Mouse (Mus musculus) inflammation-experienced regulatory T-cells, adult 16 weeks (primary cell): ENCODE measurements around the gene Ace3. TPM values are rescaled to one million over a fixed set of nuclear protein-coding genes. Genes with fewer than 3 reads are reported as not detected.

ENCODE experiments used
- polyA plus RNA-seq: library from polyadenylated mRNA; unstranded; fragments of 100-300 nt; shearing (Covaris generic); gene quantifications from one replicate; pipeline ENCODE4 v1.2.1, GENCODE M21; 2017

The Ace3 gene
- not detected for polyA plus RNA-seq

DNA sequence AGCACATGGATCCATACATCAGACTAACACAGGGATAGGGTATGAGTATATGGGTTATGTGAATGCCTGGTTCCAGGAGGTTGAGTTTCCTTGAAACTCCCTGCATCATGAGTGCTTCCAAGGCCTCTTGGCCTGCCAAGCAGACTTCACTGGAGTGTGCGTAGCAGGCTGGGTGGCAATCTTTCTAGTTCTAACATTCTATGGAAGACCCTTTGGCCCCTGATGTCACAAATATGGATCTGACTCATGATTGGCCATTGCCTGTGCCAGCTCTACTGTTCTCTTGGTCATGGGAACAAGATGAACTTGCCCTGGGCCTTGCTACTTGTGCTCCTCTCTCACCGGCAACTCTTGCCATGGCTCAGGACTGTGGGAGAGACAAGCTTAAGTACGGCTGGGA lies at the start of gene Ace3:
Gene Ace3 (plus strand): TSS at position 301 of the 400 bp plus-strand sequence.

DNA sequence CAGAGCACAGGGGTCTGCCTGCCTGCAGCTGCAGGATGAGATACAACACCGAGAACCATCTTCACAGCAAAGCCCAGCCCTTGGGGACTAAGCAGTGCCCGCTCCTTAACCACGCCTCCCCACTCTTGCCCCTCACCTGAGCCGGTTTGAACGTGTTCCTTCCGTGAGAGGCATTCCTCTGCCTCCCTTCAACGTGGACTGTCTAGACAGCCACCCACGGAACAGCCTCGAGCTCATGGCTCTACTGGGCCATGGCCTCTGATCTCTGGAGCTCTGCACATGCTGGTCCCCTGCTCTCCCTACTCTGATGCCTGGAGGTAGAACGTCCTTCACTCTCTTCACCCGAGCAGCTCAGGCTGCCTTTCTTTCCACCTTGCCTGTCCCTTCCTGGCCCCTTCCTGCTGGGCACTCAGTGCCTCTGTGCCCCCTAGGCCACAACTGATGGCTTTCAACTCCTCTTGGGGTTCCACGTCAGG lies 41.5 kb upstream of the Ace3 start, which contains the start of gene Cyb561:
Gene Cyb561 (minus strand): TSS at position 426 of the 476 bp plus-strand sequence.

GRCm38 (mm10) chr11:105967741-105968574 lies 26.5 kb upstream of the Ace3 start, which contains the start of gene Ace:
Gene Ace (plus strand): TSS chr11:105967945.

DNA sequence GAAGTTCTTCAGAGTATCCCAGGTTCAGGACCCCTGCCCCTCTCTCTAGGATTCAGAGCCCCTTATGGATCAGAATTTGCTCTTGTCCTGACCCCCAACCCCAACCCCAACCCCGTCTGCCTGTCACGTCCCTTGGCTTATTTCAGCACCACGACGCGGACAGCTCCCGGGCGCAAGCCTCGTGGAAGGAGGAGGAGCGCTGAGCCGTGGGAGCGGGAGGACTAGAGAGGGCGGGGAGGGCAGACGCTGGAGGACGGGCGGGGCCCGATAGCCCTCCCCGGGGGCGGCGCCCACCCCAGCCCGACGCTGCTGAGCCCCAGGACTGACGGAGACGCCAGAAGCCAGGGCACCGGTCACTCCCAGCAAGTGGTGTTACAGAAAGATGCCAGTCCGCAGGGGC lies 13.3 kb downstream of the Ace3 start, which contains the start of gene Kcnh6:
Gene Kcnh6 (plus strand): TSS at position 304 of the 400 bp plus-strand sequence.

GRCm38 (mm10) chr11:106036548-106037417 lies 42.3 kb downstream of the Ace3 start, which contains the start of gene Dcaf7:
Gene Dcaf7 (plus strand): TSS chr11:106036872.

Other genes with a start within 250 kb of the Ace3 start
- 1.8 TPM for gene Cyb561, start 41.3 kb upstream of the Ace3 start, polyA plus RNA-seq
- not detected for gene Ace, start 26.7 kb upstream of the Ace3 start, polyA plus RNA-seq
- gene Kcnh6, start 13.4 kb downstream of the Ace3 start, polyA plus RNA-seq: 0.11 TPM
- gene Dcaf7, start 42.2 kb downstream of the Ace3 start, polyA plus RNA-seq: 129 TPM
- gene Taco1, start 71.4 kb downstream of the Ace3 start, polyA plus RNA-seq: 16.8 TPM
- gene Map3k3, start 89.9 kb downstream of the Ace3 start, polyA plus RNA-seq: 15.5 TPM
- gene Gm10840, start 166.2 kb downstream of the Ace3 start, polyA plus RNA-seq: not detected
- 952 TPM for gene Limd2, start 166.2 kb downstream of the Ace3 start, polyA plus RNA-seq
- 41.8 TPM for gene Strada, start 207.5 kb downstream of the Ace3 start, polyA plus RNA-seq
- gene Ccdc47, start 221.7 kb downstream of the Ace3 start, polyA plus RNA-seq: 136 TPM
- gene Ddx42, start 222.3 kb downstream of the Ace3 start, polyA plus RNA-seq: 105 TPM